Mouse (Mus musculus): ENCODE results near the gene Acox1.

- TF ChIP-seq POLR2A (IDR thresholded peaks at IDR 0.05; ENCODE audit: control insufficient read depth, extremely low read depth, insufficient read depth, low read length, poor library complexity) (no peak), CTCF (IDR thresholded peaks at IDR 0.05; ENCODE audit: borderline replicate concordance, control insufficient read depth, extremely low read depth, insufficient read depth, low read length, poor library complexity) (no peak)
Measured at GRCm38 (mm10) chr11:116221931-116222739, 23.3 kb upstream of the Acox1 start.
